Mouse (Mus musculus) olfactory bulb, adult 2 months (tissue): ENCODE data around the gene Dapk1.

Source experiments
- CTCF ChIP-seq: fragments of 200-500 bp; IDR thresholded peaks from 2 replicates; pipeline ENCODE4 v1.5.1; 2012; ENCODE audit warnings: low read depth, mild to moderate bottlenecking, low read length, moderate library complexity; ENCODE audit not compliant: insufficient read depth
- POLR2A ChIP-seq: fragments of 200-500 bp; IDR thresholded peaks from 2 replicates; pipeline ENCODE4 v1.6.1; 2012; ENCODE audit warnings: mild to moderate bottlenecking, low read depth, low read length, moderate library complexity; ENCODE audit not compliant: insufficient read depth

DNA sequence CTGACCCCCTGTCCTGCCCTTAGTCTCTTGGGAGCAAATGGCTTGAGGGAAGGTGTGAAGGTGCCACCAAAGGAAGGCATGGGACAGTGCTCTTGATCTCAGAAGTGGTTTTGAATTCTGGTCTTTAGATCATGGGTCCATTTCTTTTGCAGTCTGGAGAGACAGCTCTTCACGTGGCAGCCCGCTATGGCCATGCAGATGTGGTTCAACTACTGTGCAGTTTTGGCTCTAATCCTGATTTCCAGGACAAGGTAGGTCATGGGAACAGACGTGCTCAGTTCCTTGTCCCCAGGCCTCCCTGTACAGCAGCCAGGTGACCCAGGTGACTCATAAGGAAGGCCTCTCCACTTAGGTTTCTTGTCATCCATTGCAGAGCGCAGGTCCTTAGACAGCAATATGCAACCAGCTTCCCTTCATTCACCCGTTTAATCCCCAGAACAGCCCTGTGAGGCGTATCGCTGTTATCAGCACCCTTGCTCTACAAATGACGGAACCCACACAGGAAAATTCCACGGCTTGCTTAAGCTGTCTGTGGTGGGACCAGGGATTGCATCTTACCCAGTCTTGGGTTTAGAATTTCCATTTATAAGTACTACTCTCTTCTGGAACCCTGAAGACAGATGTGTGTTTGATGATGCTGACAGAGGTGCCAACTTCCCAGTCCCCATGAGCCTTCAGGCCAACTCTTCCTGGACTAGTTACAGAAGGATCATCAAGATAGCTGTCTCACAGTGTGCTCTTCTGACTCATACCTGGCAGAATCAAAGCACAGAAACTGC, 126.7 kb downstream of the Dapk1 start:
- no peak for TF ChIP-seq CTCF
- no peak for TF ChIP-seq POLR2A
